Mouse (Mus musculus): Measurements from ENCODE around the gene Pygo1.

Gene Pygo1

GRCm38 (mm10) chr9:72943424-72943823 is 18.0 kb downstream of the Pygo1 start:
- DNase-seq = no peak

GRCm38 (mm10) chr9:72944286-72944685 is 18.8 kb downstream of the Pygo1 start:
- no peak for DNase-seq

- DNase-seq = no peak
These were observed 21.6 kb downstream of the Pygo1 start for GRCm38 (mm10) chr9:72947010-72947409.

- DNase-seq = no peak
These were observed 24.1 kb downstream of the Pygo1 start for GRCm38 (mm10) chr9:72949572-72949971.

GRCm38 (mm10) chr9:72954746-72955145 is 29.3 kb downstream of the Pygo1 start:
- no peak for DNase-seq

- DNase-seq = peak; percentile 36
These were observed 30.1 kb downstream of the Pygo1 start for GRCm38 (mm10) chr9:72955546-72955945.

GRCm38 (mm10) chr9:72958521-72959450 is 33.3 kb downstream of the Pygo1 start, which contains the start of the genes Dyx1c1 and Gm44503:
Gene Dyx1c1, plus strand, starts transcription at chr9:72958785.
Gene Gm44503, plus strand, starts transcription at chr9:72958852.
- DNase-seq = peak; percentile 70

- no peak for DNase-seq
These were observed 35.9 kb downstream of the Pygo1 start for GRCm38 (mm10) chr9:72961346-72961745.

- DNase-seq = no peak
These were observed 36.5 kb downstream of the Pygo1 start for GRCm38 (mm10) chr9:72961959-72962358.

GRCm38 (mm10) chr9:72968349-72969061 is 43.1 kb downstream of the Pygo1 start:
- peak; percentile 60 for DNase-seq

- DNase-seq = no peak
These were observed 44.4 kb downstream of the Pygo1 start for GRCm38 (mm10) chr9:72969874-72970273.

GRCm38 (mm10) chr9:72972435-72972834 is 47.0 kb downstream of the Pygo1 start:
- no peak for DNase-seq

- no peak for DNase-seq
These were observed 47.5 kb downstream of the Pygo1 start for GRCm38 (mm10) chr9:72972984-72973383.

- DNase-seq = no peak
These were observed 49.3 kb downstream of the Pygo1 start for GRCm38 (mm10) chr9:72974734-72975133.

- DNase-seq = no peak
These were observed 49.8 kb downstream of the Pygo1 start for GRCm38 (mm10) chr9:72975242-72975641.

GRCm38 (mm10) chr9:72983066-72983465 is 57.6 kb downstream of the Pygo1 start:
- DNase-seq = no peak

GRCm38 (mm10) chr9:72985250-72986220 is 60.1 kb downstream of the Pygo1 start, which contains the start of the genes Ccpg1os and Ccpg1:
Gene Ccpg1os, minus strand, starts transcription at chr9:72985382.
Gene Ccpg1, plus strand, starts transcription at chr9:72985429.
- peak; percentile 98 for DNase-seq

- no peak for DNase-seq
These were observed 62.3 kb downstream of the Pygo1 start for GRCm38 (mm10) chr9:72987703-72988102.

- no peak for DNase-seq
These were observed 63.3 kb downstream of the Pygo1 start for GRCm38 (mm10) chr9:72988706-72989105.

GRCm38 (mm10) chr9:72991420-72991819 is 66.0 kb downstream of the Pygo1 start:
- DNase-seq = no peak

- no peak for DNase-seq
These were observed 67.1 kb downstream of the Pygo1 start for GRCm38 (mm10) chr9:72992576-72992975.

- DNase-seq = no peak
These were observed 70.7 kb downstream of the Pygo1 start for GRCm38 (mm10) chr9:72996167-72996566.

All from cerebellum, adult 11-12 months (tissue).